Mouse (Mus musculus): ENCODE data around the gene Gins1.

DNA sequence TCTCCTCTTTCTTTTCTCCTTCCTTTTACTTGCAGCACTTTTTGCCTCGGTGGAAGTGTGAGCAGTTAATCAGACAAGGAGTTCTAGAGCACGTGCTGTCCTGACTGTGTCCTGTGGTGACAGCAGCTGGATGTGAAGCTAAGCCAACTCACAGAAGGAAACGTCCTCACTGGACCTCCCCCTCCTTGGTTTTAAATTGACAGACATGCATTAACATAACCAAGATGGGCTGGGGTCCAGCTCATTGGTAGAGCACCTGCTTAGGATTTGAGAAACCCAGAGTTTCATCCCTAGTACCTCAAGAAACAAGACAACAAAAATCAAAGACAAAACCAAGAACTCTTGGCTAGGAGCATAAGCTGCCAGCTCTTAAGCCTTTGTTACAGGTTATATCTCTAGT lies 25.6 kb downstream of the Gins1 start:
- TF ChIP-seq CTCF (IDR thresholded peaks at IDR 0.05; ENCODE audit: control insufficient read depth, insufficient read depth, insufficient read length) (no peak), MAX (IDR thresholded peaks at IDR 0.05) (no peak), MYOD1 (IDR thresholded peaks at IDR 0.05; ENCODE audit: control insufficient read depth, insufficient read length, low read depth) (no peak), USF1 (IDR thresholded peaks at IDR 0.05; ENCODE audit: low read depth) (no peak), MYOG (IDR thresholded peaks at IDR 0.05; ENCODE audit: control insufficient read depth, extremely low read depth, insufficient read length) (no peak)
